Mouse (Mus musculus): ENCODE data around the gene Tectb.

- TF ChIP-seq CTCF (IDR thresholded peaks at IDR 0.05; ENCODE audit: low read depth), result no peak
- TF ChIP-seq EP300 (IDR thresholded peaks at IDR 0.05; ENCODE audit: low read depth), result no peak
These were observed 5.1 kb downstream of the Tectb start for GRCm38 (mm10) chr19:55185651-55186050.

Measured in liver, embryonic 14.5 days (tissue).